Mouse (Mus musculus) heart, postnatal 0 days (tissue): Measurements from ENCODE around the gene Olfr657.

Experiments
- CTCF ChIP-seq: IDR thresholded peaks from 2 replicates; pipeline ENCODE4 v1.5.1; 2016; ENCODE audit warnings: antibody characterized with exemption, control low read depth, low read depth
- EP300 ChIP-seq: IDR thresholded peaks from 2 replicates; pipeline ENCODE4 v1.6.1; 2016; ENCODE audit warnings: antibody characterized with exemption, low read depth

- TF ChIP-seq CTCF (no peak), EP300 (no peak)
Measured at GRCm38 (mm10) chr7:104624494-104624893, at the start of gene Olfr657.
